Mouse (Mus musculus): ENCODE results near the gene Vmn2r82.
"Not testable (repeated sequence)": the region's sequence is repeated elsewhere in the genome, so short reads cannot be mapped to it uniquely, and the experiment has no call there.

Gene Vmn2r82

GRCm38 (mm10) chr10:79356220-79356619 lies at the start of gene Vmn2r82:
Gene Vmn2r82 (plus strand): TSS chr10:79356520.
- not testable (repeated sequence) for DNase-seq

GRCm38 (mm10) chr10:79322033-79322736 lies 34.1 kb upstream of the Vmn2r82 start:
- not testable (repeated sequence) for DNase-seq

GRCm38 (mm10) chr10:79322737-79323086 lies 33.6 kb upstream of the Vmn2r82 start:
- no peak for DNase-seq

GRCm38 (mm10) chr10:79399946-79400700 lies 43.8 kb downstream of the Vmn2r82 start:
- not testable (repeated sequence) for DNase-seq

GRCm38 (mm10) chr10:79417142-79417771 lies 60.9 kb downstream of the Vmn2r82 start:
- DNase-seq, result peak; percentile 92

GRCm38 (mm10) chr10:79417772-79418170 lies 61.5 kb downstream of the Vmn2r82 start:
- not testable (repeated sequence) for DNase-seq

- peak; percentile 24 for DNase-seq
These were observed 79.0 kb downstream of the Vmn2r82 start for GRCm38 (mm10) chr10:79435141-79435820.

Measured in heart, adult 11 months (tissue).